Mouse (Mus musculus) spleen, adult 2 months (tissue): ENCODE results near the gene Brca2.

Experiments used
- CTCF ChIP-seq: fragments of 200-500 bp; IDR thresholded peaks from 2 replicates; pipeline ENCODE4 v1.5.1; 2011; ENCODE audit warnings: mild to moderate bottlenecking, inconsistent platforms; ENCODE audit not compliant: insufficient read depth, insufficient read length, insufficient replicate concordance; ENCODE audit errors: extremely low read depth
- POLR2A ChIP-seq: fragments of 200-500 bp; IDR thresholded peaks from 2 replicates; pipeline ENCODE4 v1.6.1; 2011; ENCODE audit warnings: low read depth, low read length, inconsistent platforms

GRCm38 (mm10) chr5:150541302-150541701, 18.9 kb downstream of the Brca2 start:
- TF ChIP-seq CTCF (no peak), POLR2A (no peak)
